34 mouse cellular contexts compared by ENCODE assay signal in the genomic region with DNA sequence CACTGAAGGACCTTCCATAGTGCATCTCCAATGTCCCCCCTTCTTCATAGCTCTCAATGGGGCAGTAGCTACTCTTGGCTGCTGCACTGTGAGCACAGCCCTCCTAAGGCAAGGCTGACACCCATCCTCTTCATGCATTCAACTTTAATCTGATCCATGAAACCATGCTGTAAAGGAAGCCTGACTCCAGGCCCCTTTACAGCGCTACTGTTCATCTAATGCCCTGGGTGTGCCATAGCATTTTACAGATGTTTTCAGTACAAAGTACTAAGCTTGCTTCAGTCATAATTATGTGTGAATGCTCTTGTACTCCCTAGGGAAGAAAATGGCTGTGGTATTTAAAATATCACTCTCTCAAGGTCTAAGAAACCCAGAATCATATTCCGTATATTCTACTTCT. TPM values are rescaled to one million over a fixed set of nuclear protein-coding genes. Genes with fewer than 3 reads are reported as not detected.
"Had no signal": no experiment of that assay in that cellular context is flagged by ENCODE, and none has a peak within 500 bp of the region (broad histone marks: within the 10 kb centered on the region; RNA-seq: fewer than 3 reads in every experiment).

No protein-coding gene starts in this region.

- H3K4me2 ChIP-seq: limb, embryonic 12.5 days; limb, embryonic 13.5 days; limb, embryonic 15.5 days; liver, embryonic 11.5 days; liver, embryonic 12.5 days; liver, embryonic 13.5 days; liver, embryonic 15.5 days; lung, embryonic 14.5 days; lung, embryonic 15.5 days; midbrain, embryonic 11.5 days; midbrain, embryonic 12.5 days; midbrain, embryonic 13.5 days; midbrain, embryonic 15.5 days had no signal

- ATAC-seq: liver, embryonic 12.5 days; liver, postnatal 0 days; lung, postnatal 0 days; midbrain, embryonic 13.5 days; midbrain, embryonic 15.5 days; midbrain, embryonic 16.5 days had no signal

- H3K4me3 ChIP-seq: limb, embryonic 10.5 days; limb, embryonic 12.5 days; limb, embryonic 13.5 days; limb, embryonic 15.5 days; liver, embryonic 12.5 days; liver, embryonic 13.5 days; liver, embryonic 15.5 days; lung, embryonic 15.5 days; megakaryocyte, embryonic 14.5 days; midbrain, embryonic 10.5 days; midbrain, embryonic 12.5 days; midbrain, embryonic 13.5 days; midbrain, embryonic 15.5 days; myocyte had no signal

- H3K27me3 ChIP-seq: limb, embryonic 12.5 days; limb, embryonic 13.5 days; limb, embryonic 15.5 days; liver, embryonic 12.5 days; liver, embryonic 13.5 days; liver, embryonic 15.5 days; lung, embryonic 15.5 days; megakaryocyte, embryonic 14.5 days; midbrain, embryonic 12.5 days; midbrain, embryonic 13.5 days; midbrain, embryonic 15.5 days had no signal

- H3K9ac ChIP-seq: limb, embryonic 12.5 days; limb, embryonic 13.5 days; limb, embryonic 15.5 days; liver, embryonic 12.5 days; liver, embryonic 13.5 days; liver, embryonic 14.5 days; liver, embryonic 15.5 days; liver, postnatal 0 days; lung, embryonic 14.5 days; lung, embryonic 15.5 days; midbrain, embryonic 12.5 days; midbrain, embryonic 13.5 days; midbrain, embryonic 15.5 days had no signal

- H3K36me3 ChIP-seq: limb, embryonic 10.5 days; limb, embryonic 12.5 days; limb, embryonic 13.5 days; limb, embryonic 15.5 days; liver, embryonic 12.5 days; liver, embryonic 13.5 days; liver, embryonic 15.5 days; lung, embryonic 15.5 days; midbrain, embryonic 10.5 days; midbrain, embryonic 12.5 days; midbrain, embryonic 13.5 days; midbrain, embryonic 15.5 days had no signal

- H3K9me3 ChIP-seq: limb, embryonic 10.5 days; limb, embryonic 12.5 days; limb, embryonic 13.5 days; limb, embryonic 15.5 days; liver, embryonic 12.5 days; liver, embryonic 13.5 days; liver, embryonic 15.5 days; lung, embryonic 15.5 days; midbrain, embryonic 10.5 days; midbrain, embryonic 12.5 days; midbrain, embryonic 13.5 days; midbrain, embryonic 15.5 days had no signal

- H3K27ac ChIP-seq: limb, embryonic 10.5 days; limb, embryonic 12.5 days; limb, embryonic 13.5 days; limb, embryonic 15.5 days; liver, embryonic 12.5 days; liver, embryonic 13.5 days; liver, embryonic 14.5 days; liver, embryonic 15.5 days; lung, embryonic 15.5 days; macrophage; midbrain, embryonic 10.5 days; midbrain, embryonic 12.5 days; midbrain, embryonic 13.5 days; midbrain, embryonic 15.5 days had no signal

- H3K4me1 ChIP-seq: limb, embryonic 10.5 days; limb, embryonic 12.5 days; limb, embryonic 13.5 days; limb, embryonic 15.5 days; liver, embryonic 12.5 days; liver, embryonic 13.5 days; liver, embryonic 15.5 days; lung, embryonic 15.5 days; megakaryocyte, embryonic 14.5 days; midbrain, embryonic 10.5 days; midbrain, embryonic 12.5 days; midbrain, embryonic 13.5 days; midbrain, embryonic 15.5 days had no signal

- DNase-seq: left cerebral cortex, postnatal 4 days; liver; liver, embryonic 13.5 days; liver, postnatal 0 days; lung, adult 18-20 months; lung, adult 2 months; lung, embryonic 14.5 days; lung, postnatal 10 days; lung, postnatal 14 days; lung, postnatal 36 days; lung, postnatal 4 days; midbrain, embryonic 14.5 days had no signal

RNA-seq across cellular contexts. Expression of gene Adcy2, which starts 23.9 kb away (rescaled TPM):
- total RNA-seq: megakaryocyte progenitor cell, adult 5-6 weeks; megakaryocyte-erythroid progenitor cell, adult 5-6 weeks; monocyte, adult 5-6 weeks had no signal
- polyA plus RNA-seq: myocyte had no signal
